Mouse (Mus musculus) liver, adult 2 months (tissue): ENCODE results near the gene Atp2c1. TPM values are rescaled to one million over a fixed set of nuclear protein-coding genes. Genes with fewer than 3 reads are reported as not detected.

Experiments used
- DNase-seq: peaks from one replicate; pipeline ENCODE4 v3.0.0-alpha.2; 2011; ENCODE audit warnings: low read depth, low spot score; ENCODE audit errors: extremely low read depth
- H3K27ac ChIP-seq: fragments of 200-500 bp; replicated peaks from 2 replicates; pipeline ENCODE4 v1.5.1; 2012; ENCODE audit warnings: low read depth, mild to moderate bottlenecking, control low read depth, inconsistent platforms, low read length; ENCODE audit not compliant: insufficient read depth
- H3K27me3 ChIP-seq: fragments of 200-500 bp; 2 replicates; pipeline ENCODE4 v1.6.1; 2012; ENCODE audit warnings: mild to moderate bottlenecking, moderate library complexity, low read length, inconsistent platforms; ENCODE audit not compliant: control insufficient read depth, insufficient read depth
- H3K36me3 ChIP-seq: fragments of 200-500 bp; 2 replicates; pipeline ENCODE4 v1.6.1; 2012; ENCODE audit warnings: low read length, inconsistent platforms; ENCODE audit not compliant: control insufficient read depth, insufficient read depth
- H3K4me1 ChIP-seq: fragments of 200-500 bp; 2 replicates; pipeline ENCODE4 v1.6.1; 2011; ENCODE audit warnings: low read length; ENCODE audit not compliant: control insufficient read depth, insufficient read depth
- H3K4me3 ChIP-seq: fragments of 200-500 bp; 2 replicates; pipeline ENCODE4 v1.5.1; 2011; ENCODE audit warnings: low read depth, mild to moderate bottlenecking, control low read depth, low read length, moderate library complexity; ENCODE audit not compliant: insufficient read depth
- H3K79me2 ChIP-seq: fragments of 200-500 bp; 2 replicates; pipeline ENCODE4 v1.6.1; 2012; ENCODE audit warnings: inconsistent platforms, mild to moderate bottlenecking, low read length, moderate library complexity; ENCODE audit not compliant: control insufficient read depth, insufficient read depth
- H3K9ac ChIP-seq: fragments of 200-500 bp; 2 replicates; pipeline ENCODE4 v1.6.1; 2012; ENCODE audit warnings: low read depth, mild to moderate bottlenecking, control low read depth, inconsistent platforms, low read length
- CTCF ChIP-seq: fragments of 200-500 bp; IDR thresholded peaks from 2 replicates; pipeline ENCODE4 v1.5.1; 2011; ENCODE audit warnings: low read depth, low read length, control low read depth
- POLR2A ChIP-seq: fragments of 200-500 bp; IDR thresholded peaks from 2 replicates; pipeline ENCODE4 v1.6.1; 2011; ENCODE audit warnings: low read length, control low read depth; ENCODE audit not compliant: insufficient read depth; ENCODE audit errors: extremely low read depth
- WGBS: fragments of 180-500 bp; shearing (Covaris S2); methylation state at CpG from one replicate; pipeline ENCODE4 v1.1.7; 2018; 5-methylcytosine and 5-hydroxymethylcytosine counted together
- polyA plus RNA-seq: library from polyadenylated mRNA; depleted of rRNA; stranded (reverse); fragments of >200 nt; gene quantifications from 2 replicates; pipeline ENCODE4 v1.2.3, GENCODE M21; 2012
- total RNA-seq: library from RNA; depleted of rRNA; stranded (reverse); fragments of >200 nt; gene quantifications from 2 replicates; pipeline ENCODE4 v1.2.3, GENCODE M21; 2014

Atp2c1 gene
- total and polyA plus RNA-seq, 2 experiments = 20.8 to 50.0 TPM

DNA sequence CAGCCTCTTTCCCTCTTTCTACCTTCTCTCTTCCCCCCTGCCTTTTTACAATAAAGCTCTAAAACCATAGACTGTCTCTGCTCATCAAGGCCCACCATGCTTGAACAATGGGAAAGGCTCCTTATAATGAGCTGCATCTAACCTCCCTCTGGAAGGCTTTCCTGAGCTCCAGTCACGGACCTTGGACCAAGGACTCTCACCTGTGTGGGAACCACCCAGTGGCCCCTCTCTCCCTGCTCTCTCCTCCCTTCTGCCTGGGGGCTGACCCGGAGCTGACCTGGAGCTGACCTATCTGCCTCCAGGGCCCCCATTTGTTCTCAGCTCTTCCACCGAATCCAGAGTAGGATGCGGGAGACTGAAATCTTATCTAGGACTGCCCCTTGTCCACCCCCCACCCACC, 24.3 kb upstream of the Atp2c1 start:
- DNase-seq = no peak
- Histone ChIP-seq H3K27ac (no peak overlapping the region), H3K9ac (no peak overlapping the region), H3K4me3 (no peak overlapping the region), H3K4me1 (peaks cover under 1% of the 10 kb centered on the region; the same call in 1 of the 2 replicates), H3K27me3 (no peaks in the 10 kb centered on the region), H3K79me2 (no peaks in the 10 kb centered on the region), H3K36me3 (no peaks in the 10 kb centered on the region)
- 59% methylated on average over 4 of the region's 4 CpGs for WGBS
- TF ChIP-seq POLR2A (no peak), CTCF (no peak)

GRCm38 (mm10) chr9:105549096-105549495, 22.0 kb upstream of the Atp2c1 start:
- Histone ChIP-seq H3K36me3 (no peaks in the 10 kb centered on the region), H3K27ac (no peak overlapping the region), H3K4me1 (no peaks in the 10 kb centered on the region), H3K79me2 (no peaks in the 10 kb centered on the region), H3K9ac (no peak overlapping the region), H3K27me3 (no peaks in the 10 kb centered on the region), H3K4me3 (no peak overlapping the region)
- WGBS = 71% methylated on average over 6 of the region's 6 CpGs
- TF ChIP-seq POLR2A (no peak), CTCF (no peak)
- no peak for DNase-seq

GRCm38 (mm10) chr9:105544013-105544750, 17.1 kb upstream of the Atp2c1 start:
- Histone ChIP-seq H3K79me2 (no peaks in the 10 kb centered on the region), H3K4me3 (no peak overlapping the region), H3K36me3 (no peaks in the 10 kb centered on the region), H3K4me1 (no peaks in the 10 kb centered on the region), H3K9ac (no peak overlapping the region), H3K27ac (no peak overlapping the region), H3K27me3 (no peaks in the 10 kb centered on the region)
- TF ChIP-seq CTCF (no peak), POLR2A (no peak)
- DNase-seq = no peak
- whole genome bisulfite sequencing = 91% methylated on average over 8 of the region's 8 CpGs

DNA sequence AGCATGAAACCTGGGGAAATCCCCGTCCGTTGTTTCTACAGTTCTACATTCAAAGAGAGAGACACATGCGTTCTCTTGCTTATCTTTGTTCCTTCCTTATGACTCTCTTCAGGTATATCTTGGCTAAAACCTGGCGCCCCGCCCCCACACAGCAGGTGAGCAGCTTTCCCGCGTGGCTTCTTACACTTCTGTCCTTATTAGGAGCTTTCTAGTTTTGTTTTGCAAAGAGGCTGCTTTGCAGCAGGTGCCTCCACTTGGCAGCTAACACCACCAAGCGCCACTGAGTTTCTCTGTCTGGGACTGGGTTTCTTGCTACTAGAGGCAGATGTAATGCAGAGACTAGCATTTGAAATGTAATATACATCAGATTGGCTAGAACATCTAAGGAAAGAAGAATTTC, 10.4 kb upstream of the Atp2c1 start:
- WGBS = 50% methylated on average over 8 of the region's 8 CpGs
- H3K27me3 ChIP-seq = no peaks in the 10 kb centered on the region
- H3K4me1 ChIP-seq = no peaks in the 10 kb centered on the region
- TF ChIP-seq CTCF = no peak
- TF ChIP-seq POLR2A = no peak
- no peak overlapping the region for H3K4me3 ChIP-seq
- no peaks in the 10 kb centered on the region for H3K79me2 ChIP-seq
- no peak overlapping the region for H3K27ac ChIP-seq
- no peaks in the 10 kb centered on the region for H3K36me3 ChIP-seq
- no peak overlapping the region for H3K9ac ChIP-seq
- DNase-seq = no peak

GRCm38 (mm10) chr9:105536877-105537276, 9.8 kb upstream of the Atp2c1 start:
- Histone ChIP-seq H3K4me1 (no peaks in the 10 kb centered on the region), H3K27ac (no peak overlapping the region), H3K79me2 (no peaks in the 10 kb centered on the region), H3K4me3 (no peak overlapping the region), H3K36me3 (no peaks in the 10 kb centered on the region), H3K27me3 (no peaks in the 10 kb centered on the region), H3K9ac (no peak overlapping the region)
- no peak for TF ChIP-seq POLR2A
- no peak for TF ChIP-seq CTCF
- no peak for DNase-seq
- WGBS = 74% methylated on average over 10 of the region's 10 CpGs

- Histone ChIP-seq H3K9ac (no peak overlapping the region), H3K36me3 (no peaks in the 10 kb centered on the region), H3K4me3 (no peak overlapping the region), H3K79me2 (no peaks in the 10 kb centered on the region), H3K27me3 (no peaks in the 10 kb centered on the region), H3K4me1 (no peaks in the 10 kb centered on the region), H3K27ac (no peak overlapping the region)
- TF ChIP-seq POLR2A (no peak), CTCF (no peak)
- DNase-seq = no peak
- WGBS = 76% methylated on average over 4 of the region's 4 CpGs
Measured at GRCm38 (mm10) chr9:105525355-105525754, 1.8 kb downstream of the Atp2c1 start.
